Mouse (Mus musculus) lung, embryonic 15.5 days (tissue): ENCODE data around the gene Saysd1. TPM values are rescaled to one million over a fixed set of nuclear protein-coding genes. Genes with fewer than 3 reads are reported as not detected.
A peak's percentile ranks its signal among the peaks of the same experiment; 100 is the strongest.

Source experiments
- ATAC-seq: fragments of 200-750 bp; cut with Nextera tagmentation; 2 replicates; pipeline ENCODE4 v1.8.0; 2017; ENCODE audit warnings: moderate number of reproducible peaks, borderline replicate concordance; ENCODE audit not compliant: low FRiP score, low TSS enrichment; ENCODE audit errors: extremely low read depth
- H3K27ac ChIP-seq: fragments of 300-500 bp; sonication (generic); 2 replicates; pipeline ENCODE4 v1.5.1; 2015; ENCODE audit warnings: moderate library complexity, mild to moderate bottlenecking, inconsistent platforms
- H3K27me3 ChIP-seq: fragments of 300-500 bp; sonication (generic); 2 replicates; pipeline ENCODE4 v1.6.1; 2015; ENCODE audit warnings: inconsistent platforms
- H3K36me3 ChIP-seq: fragments of 300-500 bp; sonication (generic); 2 replicates; pipeline ENCODE4 v1.6.1; 2015; ENCODE audit warnings: inconsistent platforms
- H3K4me1 ChIP-seq: fragments of 300-500 bp; sonication (generic); 2 replicates; pipeline ENCODE4 v1.6.1; 2015; ENCODE audit warnings: inconsistent platforms
- H3K4me2 ChIP-seq: fragments of 300-500 bp; sonication (generic); 2 replicates; pipeline ENCODE4 v1.6.1; 2015; ENCODE audit warnings: inconsistent platforms, mild to moderate bottlenecking, moderate library complexity
- H3K4me3 ChIP-seq: fragments of 300-500 bp; sonication (generic); 2 replicates; pipeline ENCODE4 v1.5.1; 2015; ENCODE audit warnings: mild to moderate bottlenecking, inconsistent platforms
- H3K9ac ChIP-seq: fragments of 300-500 bp; sonication (generic); 2 replicates; pipeline ENCODE4 v1.6.1; 2015; ENCODE audit warnings: inconsistent platforms
- H3K9me3 ChIP-seq: fragments of 300-500 bp; sonication (generic); 2 replicates; pipeline ENCODE4 v1.6.1; 2016; ENCODE audit warnings: inconsistent platforms
- WGBS: fragments of 180-500 bp; shearing (Covaris S2); methylation state at CpG from one replicate; pipeline ENCODE4 v1.1.7; 2015; 5-methylcytosine and 5-hydroxymethylcytosine counted together
- polyA plus RNA-seq: library from polyadenylated mRNA; unstranded; fragments of >200 nt; fragmentation: Nextera tagmentation; extraction: Ambion mirVana; gene quantifications from 2 replicates; pipeline ENCODE4 v1.2.1, GENCODE M21; 2015

Saysd1 gene
- polyA plus RNA-seq, 1 experiment from 2014 or later: 12.0 TPM

GRCm38 (mm10) chr14:20162686-20163085 lies 24.4 kb upstream of the Saysd1 start:
- H3K27ac ChIP-seq: no peak overlapping the region
- no peak for ATAC-seq

GRCm38 (mm10) chr14:20158727-20159681 lies 20.7 kb upstream of the Saysd1 start:
- no peak overlapping the region for H3K4me3 ChIP-seq
- no peak overlapping the region for H3K4me2 ChIP-seq
- 42% methylated on average over 8 of the region's 8 CpGs for WGBS
- no peaks in the 10 kb centered on the region for H3K9me3 ChIP-seq
- peaks cover 46% of the 10 kb centered on the region for H3K4me1 ChIP-seq
- H3K27me3 ChIP-seq: no peaks in the 10 kb centered on the region
- peak; percentile 70; the same call in 1 of the 2 replicates for ATAC-seq
- H3K9ac ChIP-seq: no peak overlapping the region
- H3K27ac ChIP-seq: 0 out of 2 replicates have a peak overlapping the region, but pooled peaks have one; percentile 3
- H3K36me3 ChIP-seq: no peaks in the 10 kb centered on the region

More at GRCm38 (mm10) chr14:20162686-20163085, 24.4 kb upstream of the Saysd1 start:
- no peaks in the 10 kb centered on the region for H3K36me3 ChIP-seq
- no peak overlapping the region for H3K9ac ChIP-seq
- no peak overlapping the region for H3K4me3 ChIP-seq
- H3K4me2 ChIP-seq: no peak overlapping the region
- H3K27me3 ChIP-seq: no peaks in the 10 kb centered on the region
- H3K9me3 ChIP-seq: no peaks in the 10 kb centered on the region
- whole genome bisulfite sequencing: 25% methylated on average over 6 of the region's 6 CpGs
- peaks cover 74% of the 10 kb centered on the region for H3K4me1 ChIP-seq

- Histone ChIP-seq H3K36me3 (no peaks in the 10 kb centered on the region), H3K4me3 (no peak overlapping the region), H3K27me3 (no peaks in the 10 kb centered on the region), H3K4me1 (peaks cover 35% of the 10 kb centered on the region), H3K27ac (no peak overlapping the region), H3K9me3 (no peaks in the 10 kb centered on the region), H3K9ac (no peak overlapping the region), H3K4me2 (no peak overlapping the region)
- no peak for ATAC-seq
- WGBS: 73% methylated on average over 10 of the region's 10 CpGs
These were observed 19.3 kb upstream of the Saysd1 start for GRCm38 (mm10) chr14:20157595-20157994.

GRCm38 (mm10) chr14:20155718-20156117 lies 17.4 kb upstream of the Saysd1 start:
- H3K9ac ChIP-seq: no peak overlapping the region
- no peak overlapping the region for H3K4me2 ChIP-seq
- no peak for ATAC-seq
- no peaks in the 10 kb centered on the region for H3K27me3 ChIP-seq
- H3K4me1 ChIP-seq: peaks cover 25% of the 10 kb centered on the region
- no peak overlapping the region for H3K27ac ChIP-seq
- H3K9me3 ChIP-seq: no peaks in the 10 kb centered on the region
- H3K4me3 ChIP-seq: no peak overlapping the region
- WGBS: 56% methylated on average over 10 of the region's 10 CpGs
- H3K36me3 ChIP-seq: no peaks in the 10 kb centered on the region

- H3K9me3 ChIP-seq: no peaks in the 10 kb centered on the region
- H3K4me1 ChIP-seq: peaks cover 18% of the 10 kb centered on the region
- no peak for ATAC-seq
- no peak overlapping the region for H3K27ac ChIP-seq
- H3K4me3 ChIP-seq: no peak overlapping the region
- WGBS: 73% methylated on average over 4 of the region's 4 CpGs
- H3K9ac ChIP-seq: no peak overlapping the region
- no peak overlapping the region for H3K4me2 ChIP-seq
- H3K36me3 ChIP-seq: no peaks in the 10 kb centered on the region
- H3K27me3 ChIP-seq: no peaks in the 10 kb centered on the region
These were observed 16.6 kb upstream of the Saysd1 start for GRCm38 (mm10) chr14:20154937-20155336.

GRCm38 (mm10) chr14:20154245-20154644 lies 15.9 kb upstream of the Saysd1 start:
- no peak overlapping the region for H3K4me2 ChIP-seq
- no peak for ATAC-seq
- no peak overlapping the region for H3K27ac ChIP-seq
- H3K4me3 ChIP-seq: no peak overlapping the region
- H3K9ac ChIP-seq: no peak overlapping the region
- no peaks in the 10 kb centered on the region for H3K27me3 ChIP-seq
- H3K36me3 ChIP-seq: no peaks in the 10 kb centered on the region
- H3K9me3 ChIP-seq: no peaks in the 10 kb centered on the region
- WGBS: 27% methylated on average over 7 of the region's 7 CpGs
- peaks cover 11% of the 10 kb centered on the region for H3K4me1 ChIP-seq

- no peak overlapping the region for H3K4me3 ChIP-seq
- no peaks in the 10 kb centered on the region for H3K9me3 ChIP-seq
- H3K36me3 ChIP-seq: 0 out of 2 replicates have a peak, but pooled peaks cover 15% of the 10 kb centered on the region
- H3K27ac ChIP-seq: no peak overlapping the region
- H3K4me2 ChIP-seq: no peak overlapping the region
- H3K27me3 ChIP-seq: no peaks in the 10 kb centered on the region
- ATAC-seq: no peak
- WGBS: 81% methylated on average over 22 of the region's 22 CpGs
- no peak overlapping the region for H3K9ac ChIP-seq
- H3K4me1 ChIP-seq: 0 out of 2 replicates have a peak, but pooled peaks cover 7% of the 10 kb centered on the region
These were observed 11.1 kb upstream of the Saysd1 start for GRCm38 (mm10) chr14:20149127-20150080.

- no peaks in the 10 kb centered on the region for H3K27me3 ChIP-seq
- 83% methylated on average over 11 of the region's 11 CpGs for WGBS
- no peak overlapping the region for H3K9ac ChIP-seq
- no peak overlapping the region for H3K27ac ChIP-seq
- 0 out of 2 replicates have a peak, but pooled peaks cover 7% of the 10 kb centered on the region for H3K4me1 ChIP-seq
- H3K36me3 ChIP-seq: 0 out of 2 replicates have a peak, but pooled peaks cover 15% of the 10 kb centered on the region
- no peaks in the 10 kb centered on the region for H3K9me3 ChIP-seq
- H3K4me2 ChIP-seq: no peak overlapping the region
- no peak overlapping the region for H3K4me3 ChIP-seq
- ATAC-seq: no peak
These were observed 10.2 kb upstream of the Saysd1 start for GRCm38 (mm10) chr14:20148514-20148913.

GRCm38 (mm10) chr14:20147854-20148253 lies 9.5 kb upstream of the Saysd1 start:
- H3K4me1 ChIP-seq: 0 out of 2 replicates have a peak, but pooled peaks cover 7% of the 10 kb centered on the region
- no peak overlapping the region for H3K4me2 ChIP-seq
- H3K9me3 ChIP-seq: no peaks in the 10 kb centered on the region
- WGBS: 85% methylated on average over 7 of the region's 7 CpGs
- no peak overlapping the region for H3K4me3 ChIP-seq
- H3K9ac ChIP-seq: no peak overlapping the region
- no peaks in the 10 kb centered on the region for H3K27me3 ChIP-seq
- no peak overlapping the region for H3K27ac ChIP-seq
- ATAC-seq: no peak
- 0 out of 2 replicates have a peak, but pooled peaks cover 15% of the 10 kb centered on the region for H3K36me3 ChIP-seq

GRCm38 (mm10) chr14:20144093-20144492 lies 5.8 kb upstream of the Saysd1 start:
- no peak overlapping the region for H3K4me3 ChIP-seq
- H3K4me2 ChIP-seq: no peak overlapping the region
- H3K36me3 ChIP-seq: peaks cover 27% of the 10 kb centered on the region; the same call in 1 of the 2 replicates
- H3K4me1 ChIP-seq: 0 out of 2 replicates have a peak, but pooled peaks cover 7% of the 10 kb centered on the region
- ATAC-seq: no peak
- H3K9ac ChIP-seq: no peak overlapping the region
- no peaks in the 10 kb centered on the region for H3K27me3 ChIP-seq
- no peaks in the 10 kb centered on the region for H3K9me3 ChIP-seq
- no peak overlapping the region for H3K27ac ChIP-seq
- WGBS: 68% methylated on average over 4 of the region's 4 CpGs

- Histone ChIP-seq H3K27me3 (no peaks in the 10 kb centered on the region), H3K4me1 (no peaks in the 10 kb centered on the region), H3K27ac (no peak overlapping the region), H3K36me3 (no peaks in the 10 kb centered on the region), H3K4me3 (no peak overlapping the region), H3K9ac (no peak overlapping the region), H3K9me3 (no peaks in the 10 kb centered on the region), H3K4me2 (no peak overlapping the region)
- ATAC-seq: no peak
- whole genome bisulfite sequencing: 84% methylated on average over 10 of the region's 10 CpGs
These were observed 3.2 kb downstream of the Saysd1 start for GRCm38 (mm10) chr14:20134965-20135671.
